Comparison of ENCODE assay signal across 22 mouse cellular contexts in the genomic region with DNA sequence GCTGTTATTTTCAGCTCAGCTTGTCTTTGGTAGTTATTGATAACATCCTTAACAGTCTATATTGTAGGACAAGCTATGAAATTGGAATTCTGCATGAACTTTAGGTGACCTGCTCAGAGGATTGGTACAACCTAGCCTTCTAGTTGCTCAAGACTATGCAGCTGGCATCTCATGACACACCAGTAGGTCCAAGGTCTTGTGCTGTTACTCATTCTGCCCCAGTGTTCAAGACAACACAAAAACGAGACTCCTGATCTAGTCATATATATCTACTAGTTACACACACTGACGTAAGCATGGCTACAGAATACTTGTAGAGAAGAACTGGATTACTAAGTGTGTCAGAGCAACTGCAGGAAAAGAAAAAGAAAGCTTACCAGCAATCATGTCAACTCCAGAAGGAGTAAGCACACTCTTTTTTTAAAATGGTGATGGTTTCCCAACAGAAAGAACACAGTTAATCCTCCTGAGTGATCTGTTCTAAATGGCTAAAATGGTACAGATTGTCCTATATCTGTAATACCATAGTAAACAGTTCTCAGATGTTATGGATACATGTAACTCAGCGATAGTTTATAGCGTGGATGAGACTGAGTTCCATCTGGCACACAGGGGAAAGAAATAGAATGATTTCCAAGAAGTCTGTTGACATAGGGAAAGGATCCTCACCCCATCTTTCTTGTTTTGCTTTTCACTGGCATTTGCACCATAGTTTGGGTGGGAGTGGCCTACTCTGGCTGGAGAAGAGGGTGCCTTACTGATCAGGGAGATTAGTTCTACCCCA.
DNase-seq lines count a peak whose midpoint lies in the region; ATAC-seq lines count a peak whose summit lies in the region.
"Had no signal": no experiment of that assay in that cellular context is flagged by ENCODE, and none has a peak within 500 bp of the region (broad histone marks: within the 10 kb centered on the region; RNA-seq: fewer than 3 reads in every experiment).

No protein-coding gene starts in this region.

- H3K27me3 ChIP-seq in forebrain, embryonic 16.5 days (replicated peaks; ENCODE audit: control insufficient read depth, insufficient read depth, low read length), result no peaks in the 10 kb centered on the region
- H3K27me3 ChIP-seq in forebrain, embryonic 10.5 days (ENCODE audit: poor library complexity, severe bottlenecking), result no peaks in the 10 kb centered on the region
- no peaks in the 10 kb centered on the region for H3K27me3 ChIP-seq in neural tube, embryonic 13.5 days
- H3K27me3 ChIP-seq: kidney, embryonic 15.5 days; limb, embryonic 12.5 days; megakaryocyte, embryonic 14.5 days; midbrain, embryonic 13.5 days had no signal

- H3K4me3 ChIP-seq in forebrain, embryonic 16.5 days (replicated peaks; ENCODE audit: low read length), result no peak overlapping the region
- H3K4me3 ChIP-seq in forebrain, embryonic 10.5 days, result no peak overlapping the region
- no peak overlapping the region for H3K4me3 ChIP-seq in neural tube, embryonic 13.5 days
- H3K4me3 ChIP-seq: embryonic facial prominence, embryonic 10.5 days; kidney, embryonic 15.5 days; limb, embryonic 12.5 days; megakaryocyte, embryonic 14.5 days; midbrain, embryonic 13.5 days had no signal

- no peaks in the 10 kb centered on the region for H3K9me3 ChIP-seq in forebrain, embryonic 16.5 days (ENCODE audit: control insufficient read depth, low read length)
- no peaks in the 10 kb centered on the region for H3K9me3 ChIP-seq in forebrain, embryonic 10.5 days
- no peaks in the 10 kb centered on the region for H3K9me3 ChIP-seq in neural tube, embryonic 13.5 days
- H3K9me3 ChIP-seq: embryonic facial prominence, embryonic 10.5 days; kidney, embryonic 15.5 days; limb, embryonic 12.5 days; megakaryocyte, embryonic 14.5 days; midbrain, embryonic 13.5 days had no signal

- H3K9ac ChIP-seq in forebrain, embryonic 16.5 days (replicated peaks; ENCODE audit: low read depth, low read length), result no peak overlapping the region
- H3K9ac ChIP-seq in neural tube, embryonic 13.5 days, result no peak overlapping the region
- H3K9ac ChIP-seq: kidney, embryonic 15.5 days; limb, embryonic 12.5 days; midbrain, embryonic 13.5 days had no signal

- H3K4me1 ChIP-seq in forebrain, embryonic 16.5 days (replicated peaks; ENCODE audit: control insufficient read depth, insufficient read depth, low read length), result peaks cover 21% of the 10 kb centered on the region
- H3K4me1 ChIP-seq in forebrain, embryonic 10.5 days, result peaks cover 7% of the 10 kb centered on the region
- H3K4me1 ChIP-seq in neural tube, embryonic 13.5 days (replicated peaks), result peaks cover 23% of the 10 kb centered on the region
- H3K4me1 ChIP-seq: embryonic facial prominence, embryonic 10.5 days; kidney, embryonic 15.5 days; limb, embryonic 12.5 days; megakaryocyte, embryonic 14.5 days had no signal

- H3K4me2 ChIP-seq in forebrain, embryonic 16.5 days (ENCODE audit: low read length), result no peak overlapping the region
- no peak overlapping the region for H3K4me2 ChIP-seq in neural tube, embryonic 13.5 days
- H3K4me2 ChIP-seq: kidney, embryonic 15.5 days; limb, embryonic 12.5 days; liver, embryonic 11.5 days; midbrain, embryonic 13.5 days had no signal

- 84% methylated on average over 4 of the region's 4 CpGs for WGBS in forebrain, embryonic 16.5 days
- 88% methylated on average over 4 of the region's 4 CpGs for WGBS in forebrain, embryonic 10.5 days
- 91% methylated on average over 4 of the region's 4 CpGs for WGBS in neural tube, embryonic 13.5 days

- H3K36me3 ChIP-seq in forebrain, embryonic 16.5 days (ENCODE audit: control insufficient read depth, insufficient read depth), result no peaks in the 10 kb centered on the region
- H3K36me3 ChIP-seq in forebrain, embryonic 10.5 days (replicated peaks), result no peaks in the 10 kb centered on the region
- H3K36me3 ChIP-seq in neural tube, embryonic 13.5 days, result no peaks in the 10 kb centered on the region
- H3K36me3 ChIP-seq: embryonic facial prominence, embryonic 10.5 days; kidney, embryonic 15.5 days; limb, embryonic 12.5 days; midbrain, embryonic 13.5 days had no signal

- ATAC-seq in forebrain, embryonic 16.5 days, result no peak
- no peak for ATAC-seq in neural tube, embryonic 13.5 days (ENCODE audit: low read depth)
- ATAC-seq: midbrain, embryonic 13.5 days had no signal

- peak overlapping the region; percentile 53; the same call in 1 of the 2 replicates for H3K27ac ChIP-seq in forebrain, embryonic 16.5 days (ENCODE audit: low read length)
- no peak overlapping the region for H3K27ac ChIP-seq in forebrain, embryonic 10.5 days
- H3K27ac ChIP-seq in neural tube, embryonic 13.5 days (replicated peaks), result 0 out of 2 replicates have a peak overlapping the region, but pooled peaks have one; percentile 23
- H3K27ac ChIP-seq: embryonic facial prominence, embryonic 10.5 days; kidney, embryonic 15.5 days; limb, embryonic 12.5 days; midbrain, embryonic 13.5 days had no signal

- DNase-seq in adrenal gland, adult 2 months, result peak; percentile 49
- DNase-seq in adrenal gland, postnatal 4 days (ENCODE audit: low spot score in 2 of 2), result no peak
- DNase-seq in forebrain, embryonic 10.5 days (ENCODE audit: extremely low spot score, low spot score), result no peak
- no peak for DNase-seq in neural tube, embryonic 10.5 days (ENCODE audit: extremely low spot score, low spot score)
- no peak for DNase-seq in gastrocnemius, postnatal 4 days (ENCODE audit: low spot score in 2 of 2)
- DNase-seq: cerebellum, adult 11 months; cerebellum, postnatal 10 days; gastrocnemius, postnatal 25 days; kidney, adult 11 months; kidney, postnatal 36 days; layer of hippocampus, postnatal 36 days; lung, adult 18-20 months; thymus, adult 18-20 months; thymus, postnatal 36 days had no signal
